Mouse (Mus musculus): Measurements from ENCODE around the gene Pik3cd. TPM values are rescaled to one million over a fixed set of nuclear protein-coding genes. Genes with fewer than 3 reads are reported as not detected.
A peak's percentile ranks its signal among the peaks of the same experiment; 100 is the strongest.

Pik3cd gene
- polyA plus RNA-seq, 1 experiment, result 1.4 TPM

DNA sequence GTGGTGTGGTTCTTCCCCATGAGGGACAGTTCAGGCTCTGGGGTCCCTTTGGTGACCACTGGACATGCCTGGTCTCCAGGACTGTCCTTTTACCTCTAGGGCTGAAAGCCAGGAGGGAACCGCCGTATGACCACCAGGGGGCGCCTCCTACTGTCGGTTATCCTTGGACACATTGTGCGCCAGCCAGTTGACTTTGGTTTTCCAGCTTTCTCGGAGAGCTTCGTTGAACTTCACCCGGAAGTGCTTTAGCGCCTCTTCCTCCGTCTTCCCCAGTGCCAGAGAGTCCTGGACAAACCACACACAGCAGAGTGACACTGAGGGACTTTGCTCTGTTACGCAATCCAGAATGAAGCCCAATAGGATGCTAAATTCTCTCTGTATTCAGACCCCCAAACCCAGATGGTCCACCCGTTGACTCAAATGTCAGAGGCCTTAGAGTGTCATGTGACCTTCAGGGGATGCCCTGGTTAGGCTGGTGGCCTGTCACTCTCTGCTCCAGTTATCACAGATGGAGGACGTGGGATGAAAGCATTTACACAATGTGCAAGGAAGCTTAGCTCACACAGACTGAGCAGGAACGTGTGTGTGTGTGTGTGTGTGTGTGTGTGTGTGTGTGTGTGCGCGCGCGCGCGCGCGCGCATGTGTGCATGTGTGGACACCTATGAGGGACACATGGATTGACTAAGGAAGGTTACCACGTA lies 51.7 kb downstream of the Pik3cd start:
- Histone ChIP-seq H3K27me3 (ENCODE audit: control insufficient read depth, insufficient read depth, insufficient read length) (no peaks in the 10 kb centered on the region), H3K79me2 (ENCODE audit: control insufficient read depth, insufficient read depth) (no peaks in the 10 kb centered on the region), H3K4me2 (ENCODE audit: low read depth) (no peak overlapping the region), H3ac (ENCODE audit: control insufficient read depth, insufficient read length) (no peak overlapping the region), H3K36me3 (ENCODE audit: control insufficient read depth, insufficient read depth) (no peaks in the 10 kb centered on the region), H3K4me3 (no peak overlapping the region)
- peak; percentile 65 for TF ChIP-seq CEBPB (IDR thresholded peaks at IDR 0.05; ENCODE audit: insufficient read depth, poor library complexity, severe bottlenecking)
- no peak for TF ChIP-seq POLR2A (IDR thresholded peaks at IDR 0.05; ENCODE audit: insufficient read length, low read depth)

DNA sequence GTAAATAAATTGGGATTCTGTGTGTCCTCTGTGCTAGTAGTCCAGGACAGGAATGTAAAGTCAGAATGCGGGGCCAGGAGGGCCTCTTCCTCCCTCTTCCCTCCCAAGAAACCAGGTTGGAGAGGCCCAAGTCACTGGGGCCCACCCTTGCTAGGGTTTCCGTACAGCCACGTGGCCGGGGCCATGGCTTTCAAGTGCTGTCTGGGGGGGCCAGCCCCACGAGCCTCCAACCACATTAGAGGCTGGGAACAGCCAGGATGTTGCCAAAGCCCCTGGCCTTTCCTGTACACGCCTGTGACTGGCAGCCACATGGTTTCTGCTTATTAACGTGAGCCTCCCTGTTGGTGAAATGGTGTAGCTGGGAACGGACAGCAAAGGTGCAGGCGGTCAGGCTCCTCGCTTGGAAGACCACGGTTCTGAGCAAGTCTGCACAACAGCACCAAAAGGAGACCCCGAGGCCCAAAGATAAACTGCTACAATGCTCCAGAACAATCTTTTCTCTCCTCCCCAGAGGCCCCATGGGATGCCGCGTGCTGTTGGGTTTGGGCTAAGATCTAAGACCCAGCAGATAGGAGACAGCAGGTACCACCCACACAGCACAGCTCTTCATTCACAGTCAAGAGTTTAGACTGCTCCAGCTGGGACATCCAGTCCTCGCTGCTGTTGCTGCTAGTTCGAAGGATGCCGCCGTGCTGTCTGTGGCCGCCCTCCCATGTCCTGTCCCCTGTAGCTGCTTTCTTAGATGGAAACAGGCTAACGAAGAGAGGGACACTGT lies 54.2 kb downstream of the Pik3cd start:
- H3K36me3 ChIP-seq (ENCODE audit: control insufficient read depth, insufficient read depth), result no peaks in the 10 kb centered on the region
- H3K27me3 ChIP-seq (ENCODE audit: control insufficient read depth, insufficient read depth, insufficient read length), result no peaks in the 10 kb centered on the region
- H3K79me2 ChIP-seq (ENCODE audit: control insufficient read depth, insufficient read depth), result no peaks in the 10 kb centered on the region
- no peak overlapping the region for H3K4me3 ChIP-seq
- no peak for TF ChIP-seq POLR2A (IDR thresholded peaks at IDR 0.05; ENCODE audit: insufficient read length, low read depth)
- TF ChIP-seq MYOG (IDR thresholded peaks at IDR 0.05; ENCODE audit: control insufficient read depth in 1 of 3, insufficient read depth in 1 of 3, insufficient read length in 2 of 3, low read depth in 2 of 3), result no peak
- no peak overlapping the region for H3ac ChIP-seq (ENCODE audit: control insufficient read depth, insufficient read length)
- no peak overlapping the region for H3K4me2 ChIP-seq (ENCODE audit: low read depth)

DNA sequence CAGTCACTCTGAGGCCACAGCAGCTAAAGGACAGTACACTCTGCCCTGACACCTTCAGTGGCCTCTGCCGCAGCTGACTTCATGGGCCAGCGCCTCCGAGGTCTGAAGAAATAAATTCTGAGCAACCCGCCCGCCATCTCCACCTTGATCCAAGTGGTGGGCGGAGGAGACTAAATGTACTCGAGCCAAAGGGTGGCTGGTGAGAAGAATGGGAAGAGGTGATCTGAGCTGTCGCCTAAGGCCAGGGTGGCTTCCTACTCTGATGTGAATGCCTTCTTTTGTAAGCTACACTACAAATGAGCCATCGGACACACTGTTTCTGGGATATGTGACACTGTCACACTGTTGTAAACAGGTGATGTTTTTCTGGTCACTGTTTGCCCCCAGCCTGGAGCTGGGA lies 56.6 kb downstream of the Pik3cd start:
- Histone ChIP-seq H3K4me3 (no peak overlapping the region), H3K36me3 (ENCODE audit: control insufficient read depth, insufficient read depth) (no peaks in the 10 kb centered on the region), H3K27me3 (ENCODE audit: control insufficient read depth, insufficient read depth, insufficient read length) (no peaks in the 10 kb centered on the region), H3ac (ENCODE audit: control insufficient read depth, insufficient read length) (no peak overlapping the region), H3K79me2 (ENCODE audit: control insufficient read depth, insufficient read depth) (no peaks in the 10 kb centered on the region), H3K4me2 (ENCODE audit: low read depth) (no peak overlapping the region)
- TF ChIP-seq TCF3 (IDR thresholded peaks at IDR 0.05; ENCODE audit: insufficient read length, low read depth), result no peak

DNA sequence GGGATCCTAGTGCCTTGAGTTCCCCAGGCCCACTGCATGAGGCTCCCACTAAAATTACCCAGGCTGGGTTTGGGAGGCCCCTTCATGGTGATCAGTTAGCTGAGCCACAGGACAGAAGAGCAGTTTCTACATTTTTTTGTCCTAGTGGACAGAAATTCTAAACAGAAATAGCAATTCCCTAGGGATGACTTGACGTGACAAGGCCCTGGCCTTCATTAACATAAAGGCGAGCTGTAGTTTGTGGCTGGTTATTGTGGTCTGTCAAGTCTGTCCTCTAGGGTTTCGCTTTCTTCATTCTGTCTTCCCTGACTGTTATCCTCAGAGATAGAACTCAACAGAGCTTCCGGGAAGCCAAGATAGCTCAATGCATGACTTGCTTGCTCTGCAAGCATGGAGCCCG lies 60.4 kb downstream of the Pik3cd start:
- Histone ChIP-seq H3K79me2 (ENCODE audit: control insufficient read depth, insufficient read depth) (no peaks in the 10 kb centered on the region), H3K36me3 (ENCODE audit: control insufficient read depth, insufficient read depth) (no peaks in the 10 kb centered on the region), H3K4me3 (no peak overlapping the region), H3ac (ENCODE audit: control insufficient read depth, insufficient read length) (no peak overlapping the region), H3K27me3 (ENCODE audit: control insufficient read depth, insufficient read depth, insufficient read length) (no peaks in the 10 kb centered on the region), H3K4me2 (ENCODE audit: low read depth) (no peak overlapping the region)
- TF ChIP-seq TCF12 (IDR thresholded peaks at IDR 0.05; ENCODE audit: insufficient read depth, poor library complexity, severe bottlenecking) (no peak), E2F4 (IDR thresholded peaks at IDR 0.05; ENCODE audit: insufficient read depth) (no peak), TCF3 (IDR thresholded peaks at IDR 0.05; ENCODE audit: insufficient read length, low read depth) (no peak), REST (IDR thresholded peaks at IDR 0.05; ENCODE audit: insufficient read depth, insufficient read length) (no peak), MYOD1 (IDR thresholded peaks at IDR 0.05; ENCODE audit: control insufficient read depth in 1 of 3, insufficient read length in 2 of 3, low read depth in 2 of 3) (no peak), MAX (IDR thresholded peaks at IDR 0.05; ENCODE audit: low read depth) (no peak), POLR2A (IDR thresholded peaks at IDR 0.05; ENCODE audit: insufficient read length, low read depth) (no peak), POLR2AphosphoS2 (IDR thresholded peaks at IDR 0.05; ENCODE audit: insufficient read length, low read depth) (no peak), MYOG (IDR thresholded peaks at IDR 0.05; ENCODE audit: control insufficient read depth in 1 of 3, insufficient read depth in 1 of 3, insufficient read length in 2 of 3, low read depth in 2 of 3) (no peak), USF1 (IDR thresholded peaks at IDR 0.05; ENCODE audit: low read depth) (no peak), SRF (IDR thresholded peaks at IDR 0.05; ENCODE audit: control insufficient read depth, insufficient read length, low read depth) (no peak), CEBPB (IDR thresholded peaks at IDR 0.05; ENCODE audit: insufficient read depth, poor library complexity, severe bottlenecking) (no peak)

DNA sequence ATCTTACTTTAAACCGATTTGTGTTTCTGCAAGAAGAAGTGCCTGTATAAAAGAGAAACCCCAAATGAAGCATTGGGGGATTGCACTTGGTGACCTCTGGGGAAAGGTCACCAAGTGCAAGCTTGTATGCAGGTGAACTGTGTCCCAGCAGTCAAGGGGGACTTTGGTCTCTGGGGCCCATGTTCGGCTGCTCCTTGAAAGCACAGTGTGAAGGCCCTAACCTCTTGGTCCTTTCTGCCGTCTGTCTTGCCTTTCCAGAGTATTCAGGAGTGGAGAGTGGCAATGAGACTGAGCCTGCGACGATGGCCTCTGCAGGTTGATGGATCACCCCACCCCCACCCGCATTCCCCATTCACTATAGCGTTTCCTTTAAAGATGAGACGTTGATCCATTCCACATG lies 61.0 kb downstream of the Pik3cd start:
- no peaks in the 10 kb centered on the region for H3K79me2 ChIP-seq (ENCODE audit: control insufficient read depth, insufficient read depth)
- H3K4me3 ChIP-seq, result no peak overlapping the region
- H3K36me3 ChIP-seq (ENCODE audit: control insufficient read depth, insufficient read depth), result no peaks in the 10 kb centered on the region
- no peaks in the 10 kb centered on the region for H3K27me3 ChIP-seq (ENCODE audit: control insufficient read depth, insufficient read depth, insufficient read length)
- no peak overlapping the region for H3K4me2 ChIP-seq (ENCODE audit: low read depth)
- H3ac ChIP-seq (ENCODE audit: control insufficient read depth, insufficient read length), result no peak overlapping the region
- TF ChIP-seq CEBPB (IDR thresholded peaks at IDR 0.05; ENCODE audit: insufficient read depth, poor library complexity, severe bottlenecking) (no peak), REST (IDR thresholded peaks at IDR 0.05; ENCODE audit: insufficient read depth, insufficient read length) (no peak), USF1 (IDR thresholded peaks at IDR 0.05; ENCODE audit: low read depth) (no peak), POLR2A (IDR thresholded peaks at IDR 0.05; ENCODE audit: insufficient read length, low read depth) (no peak), POLR2AphosphoS2 (IDR thresholded peaks at IDR 0.05; ENCODE audit: insufficient read length, low read depth) (no peak), E2F4 (IDR thresholded peaks at IDR 0.05; ENCODE audit: insufficient read depth) (no peak)
